14 mouse cellular contexts compared by ENCODE assay signal in the genomic region with DNA sequence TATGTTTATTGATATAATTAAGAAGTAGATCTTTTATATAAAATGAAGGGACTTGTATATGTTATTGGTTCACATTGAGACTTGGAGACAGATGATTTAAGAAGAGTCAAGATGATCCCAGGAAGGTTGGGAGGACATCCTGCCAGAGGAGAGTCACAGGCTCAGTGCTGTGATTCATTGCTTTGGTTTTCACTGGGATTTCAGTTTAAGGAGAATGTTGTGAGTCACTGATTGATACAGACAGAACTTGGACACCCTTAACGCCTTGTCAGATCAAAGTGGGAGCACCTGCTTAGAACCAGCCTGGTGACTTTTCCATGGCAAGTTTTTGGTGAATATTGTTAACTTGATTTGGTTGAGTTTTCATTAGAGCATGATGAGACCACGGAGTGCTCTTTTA.
"Had no signal": no experiment of that assay in that cellular context is flagged by ENCODE, and none has a peak within 500 bp of the region (broad histone marks: within the 10 kb centered on the region; RNA-seq: fewer than 3 reads in every experiment).

No protein-coding gene starts in this region.

- H3K4me3 ChIP-seq: lung, embryonic 15.5 days; megakaryocyte, embryonic 14.5 days; midbrain, embryonic 13.5 days; midbrain, embryonic 15.5 days; neural tube, embryonic 12.5 days had no signal

- H3K36me3 ChIP-seq: lung, embryonic 15.5 days; midbrain, embryonic 13.5 days; midbrain, embryonic 15.5 days; neural tube, embryonic 12.5 days had no signal

- H3K27me3 ChIP-seq: lung, embryonic 15.5 days; megakaryocyte, embryonic 14.5 days; midbrain, embryonic 13.5 days; midbrain, embryonic 15.5 days; neural tube, embryonic 12.5 days had no signal

- DNase-seq: lung, adult 18-20 months; lung, postnatal 14 days; lung, postnatal 36 days; right cerebral cortex, postnatal 25 days; right cerebral cortex, postnatal 4 days; spleen, adult 18-20 months; thymus, adult 18-20 months; thymus, postnatal 14 days; thymus, postnatal 4 days had no signal
